Mouse (Mus musculus): ENCODE results near the gene Cacng5.

The Cacng5 gene

GRCm38 (mm10) chr11:107914634-107915226 is at the start of gene Cacng5:
TSS of gene Cacng5 (minus strand) at chr11:107915055.
- in situ Hi-C loops (cut with MboI, MseI): no loop called here

GRCm38 (mm10) chr11:107957566-107958350 is 42.9 kb upstream of the Cacng5 start:
- in situ Hi-C loops (cut with MboI, MseI): no loop called here

- in situ Hi-C loops (cut with MboI, MseI): no loop called here
Measured at GRCm38 (mm10) chr11:107955191-107956062, 40.6 kb upstream of the Cacng5 start.

- in situ Hi-C loops (cut with MboI, MseI): no loop called here
Measured at GRCm38 (mm10) chr11:107951431-107951830, 36.6 kb upstream of the Cacng5 start.

- in situ Hi-C loops (cut with MboI, MseI): no loop called here
Measured at GRCm38 (mm10) chr11:107950658-107951057, 35.8 kb upstream of the Cacng5 start.

GRCm38 (mm10) chr11:107950211-107950610 is 35.4 kb upstream of the Cacng5 start:
- in situ Hi-C loops (cut with MboI, MseI): no loop called here

GRCm38 (mm10) chr11:107947951-107948350 is 33.1 kb upstream of the Cacng5 start:
- in situ Hi-C loops (cut with MboI, MseI): no loop called here

GRCm38 (mm10) chr11:107946823-107947222 is 32.0 kb upstream of the Cacng5 start:
- in situ Hi-C loops (cut with MboI, MseI): no loop called here

GRCm38 (mm10) chr11:107936929-107937328 is 22.1 kb upstream of the Cacng5 start:
- in situ Hi-C loops (cut with MboI, MseI): no loop called here

- in situ Hi-C loops (cut with MboI, MseI): no loop called here
Measured at GRCm38 (mm10) chr11:107931721-107932120, 16.9 kb upstream of the Cacng5 start.

- in situ Hi-C loops (cut with MboI, MseI): no loop called here
Measured at GRCm38 (mm10) chr11:107931288-107931687, 16.4 kb upstream of the Cacng5 start.

GRCm38 (mm10) chr11:107929712-107930111 is 14.9 kb upstream of the Cacng5 start:
- in situ Hi-C loops (cut with MboI, MseI): no loop called here

- in situ Hi-C loops (cut with MboI, MseI): no loop called here
Measured at GRCm38 (mm10) chr11:107919852-107920508, 5.1 kb upstream of the Cacng5 start.

GRCm38 (mm10) chr11:107917721-107918235 is 2.9 kb upstream of the Cacng5 start:
- in situ Hi-C loops (cut with MboI, MseI): no loop called here

- in situ Hi-C loops (cut with MboI, MseI): no loop called here
Measured at GRCm38 (mm10) chr11:107913317-107913716, 1.5 kb downstream of the Cacng5 start.

GRCm38 (mm10) chr11:107905364-107905763 is 9.5 kb downstream of the Cacng5 start:
- in situ Hi-C loops (cut with MboI, MseI): no loop called here

- in situ Hi-C loops (cut with MboI, MseI): no loop called here
Measured at GRCm38 (mm10) chr11:107903966-107904605, 10.8 kb downstream of the Cacng5 start.

GRCm38 (mm10) chr11:107900470-107900869 is 14.4 kb downstream of the Cacng5 start:
- in situ Hi-C loops (cut with MboI, MseI): no loop called here

GRCm38 (mm10) chr11:107898698-107899097 is 16.2 kb downstream of the Cacng5 start:
- in situ Hi-C loops (cut with MboI, MseI): no loop called here

GRCm38 (mm10) chr11:107895635-107896034 is 19.2 kb downstream of the Cacng5 start:
- in situ Hi-C loops (cut with MboI, MseI): no loop called here

GRCm38 (mm10) chr11:107891377-107891776 is 23.5 kb downstream of the Cacng5 start:
- in situ Hi-C loops (cut with MboI, MseI): no loop called here

All from T-helper 2 cell (primary cell).